ENCODE assay signal across 22 mouse cellular contexts in genomic region chr13:98594726-98595141, GRCm38 (mm10). TPM values are rescaled to one million over a fixed set of nuclear protein-coding genes. Genes with fewer than 3 reads are reported as not detected.
DNase-seq lines count a peak whose midpoint lies in the region; ATAC-seq and TF ChIP-seq lines count a peak whose summit lies in the region.
"Had no signal": no experiment of that assay in that cellular context is flagged by ENCODE, and none has a peak within 500 bp of the region (broad histone marks: within the 10 kb centered on the region; RNA-seq: fewer than 3 reads in every experiment).

No protein-coding gene starts in this region.

- no peak overlapping the region for H3K4me3 ChIP-seq in liver, embryonic 14.5 days (ENCODE audit: insufficient read depth in 1 of 2, low read depth in 2 of 2, low read length in 2 of 2)
- no peak overlapping the region for H3K4me3 ChIP-seq in liver, embryonic 11.5 days (ENCODE audit: low read depth, low read length)
- no peak overlapping the region for H3K4me3 ChIP-seq in embryonic facial prominence, embryonic 10.5 days
- no peak overlapping the region for H3K4me3 ChIP-seq in small intestine, adult 2 months (ENCODE audit: low read depth, low read length)
- H3K4me3 ChIP-seq: embryonic facial prominence, embryonic 13.5 days; forebrain, embryonic 10.5 days; limb, embryonic 12.5 days; neural tube, embryonic 13.5 days had no signal

- DNase-seq in heart, postnatal 10 days = peak; percentile 53 to 60
- no peak for DNase-seq in heart, adult 9 months (ENCODE audit: low spot score in 2 of 2)
- no peak for DNase-seq in liver, embryonic 14.5 days (ENCODE audit: low read depth in 3 of 3, low spot score in 3 of 3)
- DNase-seq in liver, embryonic 11.5 days (ENCODE audit: low spot score) = no peak
- DNase-seq in embryonic facial prominence, embryonic 10.5 days (ENCODE audit: low spot score) = peak; percentile 48
- no peak for DNase-seq in left cerebral cortex, adult 9 months (ENCODE audit: low spot score in 2 of 2)
- DNase-seq in retina, embryonic 14.5 days (ENCODE audit: low spot score) = no peak
- DNase-seq: adrenal gland, postnatal 10 days; cerebellum, adult 9-10 months; layer of hippocampus, postnatal 36 days; right cerebral cortex, adult 18-20 months; thymus, postnatal 25 days had no signal

- intact Hi-C loops in heart, postnatal 10 days (cut with DNase I) = loop anchor here (5.0 kb wide), 2 partner anchors 93 to 133 kb away; no protein-coding TSS in a partner anchor

- no peak overlapping the region for H3K9ac ChIP-seq in liver, embryonic 14.5 days (replicated peaks)
- no peak overlapping the region for H3K9ac ChIP-seq in liver, embryonic 11.5 days (ENCODE audit: low read depth, low read length)
- H3K9ac ChIP-seq: embryonic facial prominence, embryonic 13.5 days; limb, embryonic 12.5 days; neural tube, embryonic 13.5 days had no signal

- no peak overlapping the region for H3K4me2 ChIP-seq in liver, embryonic 14.5 days (ENCODE audit: low read depth)
- H3K4me2 ChIP-seq in liver, embryonic 11.5 days = no peak overlapping the region
- H3K4me2 ChIP-seq: embryonic facial prominence, embryonic 13.5 days; limb, embryonic 12.5 days; neural tube, embryonic 13.5 days had no signal

- no peak for TF ChIP-seq EP300 in liver, embryonic 14.5 days (IDR thresholded peaks at IDR 0.05; ENCODE audit: low read depth)

- TF ChIP-seq POLR2A in small intestine, adult 2 months (IDR thresholded peaks at IDR 0.05; ENCODE audit: low read depth, low read length) = no peak

- peaks cover 0 to 2% of the 10 kb centered on the region in 2 experiments; a peak in 1 of 4 replicates for H3K4me1 ChIP-seq in liver, embryonic 14.5 days (replicated peaks; ENCODE audit: control insufficient read depth in 2 of 2, insufficient read depth in 2 of 2, low read length in 1 of 2)
- no peaks in the 10 kb centered on the region for H3K4me1 ChIP-seq in liver, embryonic 11.5 days (replicated peaks; ENCODE audit: control insufficient read depth, insufficient read depth, low read length)
- peaks cover 47% of the 10 kb centered on the region for H3K4me1 ChIP-seq in embryonic facial prominence, embryonic 10.5 days
- peaks cover 14% of the 10 kb centered on the region; the same call in 1 of the 2 replicates for H3K4me1 ChIP-seq in small intestine, adult 2 months (ENCODE audit: control insufficient read depth, insufficient read depth, insufficient read length, low read length)

- H3K27me3 ChIP-seq in liver, embryonic 14.5 days (ENCODE audit: control insufficient read depth, insufficient read depth, low read length) = no peaks in the 10 kb centered on the region
- no peaks in the 10 kb centered on the region; the same call in 1 of the 2 replicates for H3K27me3 ChIP-seq in liver, embryonic 11.5 days (replicated peaks; ENCODE audit: control insufficient read depth, insufficient read depth, low read length)
- peaks cover 29% of the 10 kb centered on the region for H3K27me3 ChIP-seq in embryonic facial prominence, embryonic 10.5 days (replicated peaks; ENCODE audit: low read depth, poor library complexity, severe bottlenecking)
- no peaks in the 10 kb centered on the region for H3K27me3 ChIP-seq in small intestine, adult 2 months (ENCODE audit: control insufficient read depth, insufficient read depth, low read length)

- no peak overlapping the region for H3K27ac ChIP-seq in liver, embryonic 14.5 days
- no peak overlapping the region for H3K27ac ChIP-seq in liver, embryonic 11.5 days (ENCODE audit: low read depth, low read length)
- peak overlapping the region; percentile 65 for H3K27ac ChIP-seq in embryonic facial prominence, embryonic 10.5 days (replicated peaks)
- peak overlapping the region; percentile 65; the same call in 1 of the 2 replicates for H3K27ac ChIP-seq in small intestine, adult 2 months (ENCODE audit: insufficient read depth, low read depth, low read length)
- H3K27ac ChIP-seq: embryonic facial prominence, embryonic 13.5 days; forebrain, embryonic 10.5 days; limb, embryonic 12.5 days; neural tube, embryonic 13.5 days had no signal

- H3K36me3 ChIP-seq in liver, embryonic 14.5 days (replicated peaks; ENCODE audit: control insufficient read depth, insufficient read depth, low read depth) = no peaks in the 10 kb centered on the region
- no peaks in the 10 kb centered on the region for H3K36me3 ChIP-seq in liver, embryonic 11.5 days (ENCODE audit: control insufficient read depth, insufficient read depth, low read length)
- H3K36me3 ChIP-seq in embryonic facial prominence, embryonic 10.5 days (replicated peaks) = no peaks in the 10 kb centered on the region
- H3K36me3 ChIP-seq in small intestine, adult 2 months (ENCODE audit: control insufficient read depth, insufficient read depth, low read length) = no peaks in the 10 kb centered on the region
- H3K36me3 ChIP-seq: embryonic facial prominence, embryonic 13.5 days; forebrain, embryonic 10.5 days; limb, embryonic 12.5 days; neural tube, embryonic 13.5 days had no signal

- H3K9me3 ChIP-seq in liver, embryonic 14.5 days (ENCODE audit: control insufficient read depth, low read length) = no peaks in the 10 kb centered on the region
- H3K9me3 ChIP-seq in liver, embryonic 11.5 days (ENCODE audit: control insufficient read depth, low read length) = no peaks in the 10 kb centered on the region
- no peaks in the 10 kb centered on the region for H3K9me3 ChIP-seq in embryonic facial prominence, embryonic 10.5 days
- H3K9me3 ChIP-seq: embryonic facial prominence, embryonic 13.5 days; forebrain, embryonic 10.5 days; limb, embryonic 12.5 days; neural tube, embryonic 13.5 days had no signal

- no peak for TF ChIP-seq CTCF in liver, embryonic 14.5 days (IDR thresholded peaks at IDR 0.05; ENCODE audit: low read depth)
- TF ChIP-seq CTCF in small intestine, adult 2 months (IDR thresholded peaks at IDR 0.05; ENCODE audit: extremely low read depth, insufficient read length, insufficient replicate concordance, low read depth, low read length) = no peak

- 63% methylated on average over 10 of the region's 10 CpGs for WGBS in liver, embryonic 14.5 days (ENCODE audit: insufficient replicate concordance)
- WGBS in liver, embryonic 11.5 days = 77% methylated on average over 10 of the region's 10 CpGs
- 52% methylated on average over 10 of the region's 10 CpGs for WGBS in embryonic facial prominence, embryonic 10.5 days
- WGBS in small intestine, adult 2 months = 24% methylated on average over 10 of the region's 10 CpGs

- ATAC-seq in liver, embryonic 14.5 days (ENCODE audit: insufficient read depth) = peak; percentile 23; the same call in 1 of the 2 replicates
- no peak for ATAC-seq in liver, embryonic 11.5 days (replicated peaks; ENCODE audit: low FRiP score)

RNA-seq across cellular contexts. Expression of gene Tmem174, which starts 42.5 kb away (rescaled TPM):
- total RNA-seq in heart, postnatal 10 days (2021) = not detected
- not detected in 2 replicates for polyA plus RNA-seq in liver, embryonic 14.5 days (2012; rRNA removed)
- polyA plus RNA-seq in liver, embryonic 14.5 days (2014; fragmentation: Nextera tagmentation; extraction: Ambion mirVana) = not detected in 2 replicates
- not detected in 2 replicates for polyA plus RNA-seq in liver, embryonic 11.5 days (2014; fragmentation: Nextera tagmentation; extraction: Ambion mirVana)
- not detected in 2 replicates for polyA plus RNA-seq in embryonic facial prominence, embryonic 10.5 days (2016; fragmentation: Nextera tagmentation; extraction: Ambion mirVana)
- 0.08 TPM in 1 of 2 replicates, not detected in the other for polyA plus RNA-seq in small intestine, adult 2 months (2012; rRNA removed)
- total RNA-seq: adrenal gland, postnatal 10 days; ES-E14; gastrocnemius, postnatal 4 days; megakaryocyte progenitor cell, adult 5-6 weeks had no signal
- polyA plus RNA-seq: C2C12; embryonic facial prominence, embryonic 13.5 days; forebrain, embryonic 10.5 days; hindbrain, embryonic 11.5 days; limb, embryonic 12.5 days; neural tube, embryonic 13.5 days had no signal

Comparison
In these comparisons a context has a peak if more than half of its experiments do, and no peak if none do; other contexts are left out.
1. DNase-seq: peak in heart, postnatal 10 days (2 of 2) and embryonic facial prominence, embryonic 10.5 days (single experiment); none in heart, adult 9 months (0 of 2), liver, embryonic 14.5 days (0 of 3), liver, embryonic 11.5 days (single experiment), left cerebral cortex, adult 9 months (0 of 2) and retina, embryonic 14.5 days (single experiment).
2. H3K27ac ChIP-seq: peak in embryonic facial prominence, embryonic 10.5 days (single experiment) and small intestine, adult 2 months (single experiment); none in liver, embryonic 14.5 days (single experiment) and liver, embryonic 11.5 days (single experiment).